Mouse (Mus musculus) large intestine, adult 2 months (tissue): ENCODE results near the gene Lcn10. TPM values are rescaled to one million over a fixed set of nuclear protein-coding genes. Genes with fewer than 3 reads are reported as not detected.
"Not testable (repeated sequence)": the region's sequence is repeated elsewhere in the genome, so short reads cannot be mapped to it uniquely, and the experiment has no call there.

ENCODE experiments used
- DNase-seq: peaks from one replicate; pipeline ENCODE4 v3.0.0-alpha.2; 2012; ENCODE audit warnings: low read depth, low spot score
- WGBS: fragments of 180-500 bp; shearing (Covaris S2); methylation state at CpG from one replicate; pipeline ENCODE4 v1.1.7; 2018; 5-methylcytosine and 5-hydroxymethylcytosine counted together
- polyA plus RNA-seq: library from polyadenylated mRNA; depleted of rRNA; stranded (reverse); fragments of >200 nt; gene quantifications from 2 replicates; pipeline ENCODE4 v1.2.3, GENCODE M21; 2012; rRNA removed

Lcn10 gene
- polyA plus RNA-seq, 1 experiment = not detected

DNA sequence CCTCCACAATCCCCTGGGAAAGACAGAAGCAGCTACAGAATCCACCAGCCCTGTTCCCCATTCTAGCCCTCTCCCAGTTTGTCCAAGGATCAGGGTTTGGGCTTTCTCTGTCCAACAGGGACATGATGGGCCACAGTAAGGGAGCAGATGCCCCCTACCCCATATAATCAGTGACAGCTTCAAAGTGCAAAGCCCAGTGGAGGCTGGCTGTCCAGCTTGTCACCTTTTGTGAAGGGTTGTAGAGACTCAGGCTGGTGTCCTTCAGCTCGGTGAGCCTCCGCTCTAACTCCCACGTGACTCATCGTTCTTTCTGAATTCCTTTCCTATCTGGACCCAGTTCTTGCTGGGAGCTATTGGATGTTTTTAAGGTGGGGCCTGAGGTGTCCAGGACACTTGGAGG is 21.2 kb downstream of the Lcn10 start:
- WGBS = 64% methylated on average over 4 of the region's 4 CpGs
- no peak for DNase-seq

DNA sequence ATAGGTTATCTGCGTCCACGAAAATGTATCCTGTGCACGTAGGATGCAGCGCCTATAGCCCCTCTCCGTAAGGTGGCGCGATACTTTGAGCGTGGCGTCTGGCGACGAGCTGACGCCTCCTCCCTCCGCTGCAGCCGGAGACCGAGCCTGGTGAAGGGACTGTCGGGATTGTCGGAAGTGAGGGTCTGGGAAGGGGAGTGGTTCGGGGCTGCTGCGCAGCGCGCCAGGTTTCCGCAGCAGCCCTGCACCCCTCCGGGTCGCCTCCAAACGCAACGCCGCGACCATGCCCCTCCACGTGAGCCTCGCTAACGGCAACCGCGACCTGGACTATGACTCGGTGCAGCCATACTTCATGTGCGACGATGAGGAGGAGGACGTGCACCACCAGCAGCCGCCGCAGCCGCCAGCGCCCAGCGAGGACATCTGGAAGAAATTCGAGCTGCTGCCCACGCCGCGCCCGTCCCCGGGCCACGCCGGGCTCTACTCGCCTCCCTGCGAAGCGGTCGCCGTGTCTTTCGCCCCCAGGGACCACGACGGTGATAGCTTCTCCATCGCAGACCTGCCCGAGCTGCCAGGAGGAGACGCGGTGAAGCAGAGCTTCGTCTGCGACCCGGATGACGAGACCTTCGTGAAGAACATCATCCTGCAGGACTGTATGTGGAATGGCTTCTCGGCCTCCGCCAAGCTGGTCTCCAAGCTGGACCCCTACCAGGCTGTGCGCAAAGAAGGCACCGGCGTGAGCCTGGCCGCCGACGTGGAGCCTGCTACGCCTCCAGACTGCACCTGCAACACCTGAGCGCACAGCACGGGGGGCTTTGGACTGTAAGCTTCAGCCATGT is 24.3 kb downstream of the Lcn10 start, which contains the start of gene Bmyc:
Bmyc (plus strand) TSS at position 97 of the 839 bp plus-strand sequence.
- peak; percentile 36 for DNase-seq
- WGBS = under 1% methylated on average over 78 of the region's 78 CpGs

DNA sequence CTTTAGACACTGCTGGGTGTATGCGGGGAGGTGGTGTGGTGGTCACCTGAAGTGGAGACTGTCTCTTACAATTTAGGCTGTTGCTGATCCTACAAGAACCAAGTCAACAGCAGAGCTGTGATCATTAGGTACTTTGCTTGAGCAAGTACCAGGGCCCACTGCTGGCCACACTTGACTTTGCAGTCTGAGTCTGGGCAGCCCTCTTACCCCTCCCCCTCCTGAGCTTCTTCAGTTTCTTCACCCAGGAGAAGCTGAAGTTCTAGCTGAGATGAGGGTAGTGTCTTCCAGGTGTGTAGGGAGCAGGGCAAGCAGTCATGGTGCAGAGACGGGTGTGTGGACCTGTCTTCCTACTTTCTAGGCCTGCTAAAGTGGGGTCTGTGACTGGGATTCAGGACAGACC is 25.6 kb downstream of the Lcn10 start:
- no peak for DNase-seq
- WGBS = 75% methylated on average over 2 of the region's 2 CpGs

DNA sequence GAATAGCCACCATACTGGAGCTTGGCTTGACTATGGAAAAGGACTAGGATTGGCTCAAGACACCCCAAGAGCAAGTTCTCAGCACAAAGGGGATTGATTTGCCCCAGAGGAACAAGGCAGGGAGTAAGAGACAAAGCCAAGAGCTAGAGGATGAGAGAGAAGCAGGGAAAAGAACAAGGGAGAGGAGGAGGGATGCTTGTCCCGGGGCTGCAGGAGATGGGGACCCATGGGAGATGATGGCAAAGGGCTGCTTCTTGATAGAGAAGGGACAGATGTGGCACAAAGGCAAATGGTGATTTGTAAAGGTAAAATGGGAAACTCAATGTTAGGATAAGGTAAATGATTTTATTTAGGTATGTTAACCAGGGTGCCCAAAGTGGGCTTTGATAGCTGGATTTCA is 26.5 kb downstream of the Lcn10 start:
- 100% methylated on average over 1 of the region's 1 CpGs for WGBS
- DNase-seq = not testable (repeated sequence)

DNA sequence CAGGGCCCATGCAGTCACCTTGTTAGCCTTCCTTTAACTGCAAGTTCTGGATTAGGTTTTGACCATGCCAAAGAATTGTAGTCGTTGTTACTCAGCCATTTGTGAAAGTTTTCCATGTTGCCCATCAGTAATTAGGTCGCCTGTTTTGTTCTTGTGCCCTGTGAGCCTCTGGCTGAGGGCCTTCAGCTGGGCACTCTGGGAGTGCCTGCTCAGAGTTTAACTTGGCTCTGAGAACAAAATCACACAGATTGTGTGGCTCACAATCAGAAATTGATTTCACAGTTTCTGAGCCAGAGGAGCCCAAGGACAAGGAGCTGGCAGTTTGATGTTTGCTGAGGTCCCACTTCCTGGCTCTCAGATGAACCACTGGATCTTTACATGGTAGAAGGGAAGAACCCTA is 27.3 kb downstream of the Lcn10 start:
- DNase-seq = not testable (repeated sequence)
- 61% methylated on average over 2 of the region's 2 CpGs for WGBS

DNA sequence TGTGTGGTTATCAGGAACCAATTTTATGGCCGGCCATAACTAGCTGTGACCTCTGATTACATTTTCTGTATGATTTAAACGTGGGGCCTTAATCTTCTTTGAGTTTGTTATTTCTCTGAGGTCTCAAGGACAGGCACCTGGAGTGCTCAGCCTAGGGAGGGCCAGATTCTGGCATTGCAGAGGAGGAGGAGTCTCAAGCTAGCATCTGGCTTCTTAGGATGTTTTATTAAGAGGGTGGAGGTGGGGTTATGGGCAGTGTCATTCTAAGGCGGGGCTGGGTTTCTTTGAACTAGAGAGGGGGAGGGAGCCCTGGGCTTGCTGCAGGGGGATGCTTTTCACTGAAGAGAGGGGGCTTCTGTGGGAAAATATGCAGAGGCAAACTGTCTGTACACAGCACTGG is 29.1 kb downstream of the Lcn10 start:
- WGBS = 11% methylated on average over 3 of the region's 3 CpGs
- DNase-seq = not testable (repeated sequence)

DNA sequence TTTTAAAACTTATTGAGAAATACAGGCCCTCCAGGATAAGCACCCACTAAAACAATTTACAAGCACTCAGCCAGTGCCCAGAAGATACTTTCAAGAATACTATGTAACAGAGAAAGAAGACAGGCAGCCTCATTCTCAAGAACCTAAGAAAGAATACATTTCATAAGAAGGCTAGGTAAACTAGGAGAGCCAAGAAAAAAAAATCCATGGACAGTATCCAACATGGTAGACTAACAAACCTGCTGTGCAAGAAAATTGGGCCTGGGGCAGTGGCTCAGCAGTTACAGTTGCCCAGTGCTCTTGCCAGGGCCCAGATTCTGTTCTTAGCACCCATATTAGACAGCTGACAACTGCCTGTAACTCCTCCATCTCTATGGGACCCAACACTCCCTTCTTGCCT is 34.7 kb downstream of the Lcn10 start:
- DNase-seq = no peak

DNA sequence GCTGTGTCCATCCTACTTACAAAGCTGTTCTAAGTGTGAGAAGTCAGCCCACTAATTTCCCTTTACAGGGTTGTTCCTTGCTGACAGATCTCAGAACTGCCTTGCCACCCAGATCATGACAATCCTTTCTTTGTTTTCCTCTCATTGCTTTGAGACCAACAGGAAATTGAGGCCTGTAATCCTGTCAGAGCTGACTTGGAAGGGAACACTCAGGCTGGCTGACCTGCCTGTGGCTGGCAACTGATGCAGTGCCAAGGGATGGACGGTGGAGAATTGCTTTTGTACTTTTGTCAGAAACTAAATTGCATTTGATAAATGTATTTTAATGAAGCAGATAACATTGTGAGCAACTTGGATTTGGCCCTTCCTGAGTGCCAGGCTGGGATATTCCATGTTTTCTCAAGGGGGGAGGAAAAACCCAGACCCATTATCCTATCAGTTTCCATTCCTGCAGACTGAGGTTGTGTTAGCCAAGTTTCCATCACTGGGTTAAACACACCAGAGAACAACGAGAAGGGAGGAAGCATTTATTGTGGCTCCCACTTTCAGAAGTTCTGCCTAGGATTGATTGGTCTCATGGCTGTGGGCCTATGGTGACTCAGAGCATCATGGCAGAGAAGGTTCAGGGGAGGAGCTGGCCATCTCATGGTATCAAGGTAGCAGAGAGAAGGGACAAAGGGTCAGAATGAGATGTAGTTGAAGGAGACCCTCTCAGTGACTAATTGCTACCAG is 50.8 kb downstream of the Lcn10 start:
- no peak for DNase-seq
- WGBS = 26% methylated on average over 2 of the region's 2 CpGs

Other genes with a start within 250 kb of the Lcn10 start
- gene Clic3, start 225.9 kb upstream of the Lcn10 start, polyA plus RNA-seq = 1.3 and 1.4 TPM in 2 replicates
- gene Paxx, start 221.6 kb upstream of the Lcn10 start, polyA plus RNA-seq = 45.6 and 48.9 TPM in 2 replicates
- gene Ptgds, start 212.7 kb upstream of the Lcn10 start, polyA plus RNA-seq = 0.53 and 1.0 TPM in 2 replicates
- gene Lcn12, start 188.8 kb upstream of the Lcn10 start, polyA plus RNA-seq = not detected in 2 replicates
- gene Fbxw5, start 182.0 kb upstream of the Lcn10 start, polyA plus RNA-seq = 26.7 and 31.7 TPM in 2 replicates
- 2.1 and 2.9 TPM in 2 replicates for gene C8g, start 181.0 kb upstream of the Lcn10 start, polyA plus RNA-seq
- 19.6 and 20.8 TPM in 2 replicates for gene Traf2, start 135.8 kb upstream of the Lcn10 start, polyA plus RNA-seq
- gene Edf1, start 124.9 kb upstream of the Lcn10 start, polyA plus RNA-seq = 200 and 273 TPM in 2 replicates
- gene Mamdc4, start 107.9 kb upstream of the Lcn10 start, polyA plus RNA-seq = 0.97 and 8.1 TPM in 2 replicates
- 37.3 and 44.6 TPM in 2 replicates for gene Phpt1, start 107.5 kb upstream of the Lcn10 start, polyA plus RNA-seq
- gene Ajm1, start 101.0 kb upstream of the Lcn10 start, polyA plus RNA-seq = 0.43 and 0.69 TPM in 2 replicates
- 35.8 and 52.6 TPM in 2 replicates for gene Rabl6, start 74.2 kb upstream of the Lcn10 start, polyA plus RNA-seq
- gene Ccdc183, start 65.0 kb upstream of the Lcn10 start, polyA plus RNA-seq = not detected in 2 replicates
- gene Tmem141, start 60.7 kb upstream of the Lcn10 start, polyA plus RNA-seq = 17.2 and 19.4 TPM in 2 replicates
- gene Fcna, start 54.7 kb upstream of the Lcn10 start, polyA plus RNA-seq = 1.9 TPM in 2 replicates
- gene Lcn8, start 29.6 kb upstream of the Lcn10 start, polyA plus RNA-seq = 1.4 TPM in 1 of 2 replicates, not detected in the other
- gene Lcn5, start 24.8 kb upstream of the Lcn10 start, polyA plus RNA-seq = 0.74 TPM in 1 of 2 replicates, not detected in the other
- gene Lcn6, start 5.9 kb upstream of the Lcn10 start, polyA plus RNA-seq = not detected in 2 replicates
- not detected in 2 replicates for gene Obp2a, start 17.3 kb downstream of the Lcn10 start, polyA plus RNA-seq
- gene Bmyc, start 24.0 kb downstream of the Lcn10 start, polyA plus RNA-seq = 15.6 and 16.1 TPM in 2 replicates
- gene Obp2b, start 54.3 kb downstream of the Lcn10 start, polyA plus RNA-seq = not detected in 2 replicates
- not detected in 2 replicates for gene Lcn3, start 82.8 kb downstream of the Lcn10 start, polyA plus RNA-seq
- not detected in 2 replicates for gene Lcn11, start 94.3 kb downstream of the Lcn10 start, polyA plus RNA-seq
- not detected in 2 replicates for gene Gm13539, start 99.5 kb downstream of the Lcn10 start, polyA plus RNA-seq
- not detected in 2 replicates for gene Glt6d1, start 133.1 kb downstream of the Lcn10 start, polyA plus RNA-seq
- 0.10 and 0.29 TPM in 2 replicates for gene Lcn9, start 140.4 kb downstream of the Lcn10 start, polyA plus RNA-seq
- not detected in 2 replicates for gene Sohlh1, start 164.5 kb downstream of the Lcn10 start, polyA plus RNA-seq
- 1.4 and 2.8 TPM in 2 replicates for gene Kcnt1, start 181.0 kb downstream of the Lcn10 start, polyA plus RNA-seq